Mouse (Mus musculus): Measurements from ENCODE around the gene Cd47.

DNA sequence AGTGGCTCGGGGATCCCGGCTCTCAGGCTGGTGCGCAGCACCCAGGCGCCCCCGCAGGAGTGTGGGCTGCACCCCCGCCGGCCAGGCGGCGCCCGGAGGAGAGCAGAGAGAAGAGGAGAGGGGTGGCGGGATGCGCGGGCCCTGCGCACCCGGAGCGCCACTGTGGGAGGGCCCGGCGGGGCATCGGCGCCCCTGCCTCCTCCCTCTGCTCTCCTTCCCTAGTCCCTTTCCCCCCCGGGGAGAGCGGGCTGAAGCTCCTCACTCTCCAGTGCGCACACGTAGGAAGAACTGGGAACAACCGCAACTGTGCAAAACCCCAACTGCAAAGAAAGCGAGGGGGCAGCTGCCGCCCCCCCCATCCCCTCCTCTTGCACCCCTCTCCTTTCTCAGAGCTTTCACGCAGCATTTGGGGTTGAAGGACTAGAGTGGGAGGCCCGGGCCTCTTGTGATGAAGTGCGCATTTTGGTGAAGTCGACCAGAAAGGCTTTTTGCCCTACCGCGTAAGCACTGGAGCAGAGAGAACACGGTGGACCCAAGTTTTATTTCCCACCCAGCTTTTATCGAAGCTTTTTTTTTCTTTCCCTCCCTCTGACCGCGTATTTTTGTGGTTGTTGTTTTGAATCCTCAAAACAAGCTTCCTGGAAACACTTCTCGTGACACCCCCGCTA lies 55.6 kb downstream of the Cd47 start:
- no peak for TF ChIP-seq CTCF (IDR thresholded peaks at IDR 0.05; ENCODE audit: borderline replicate concordance, control insufficient read depth, extremely low read depth, insufficient read depth, low read length, poor library complexity)
- no peak for TF ChIP-seq POLR2A (IDR thresholded peaks at IDR 0.05; ENCODE audit: control insufficient read depth, extremely low read depth, insufficient read depth, low read length, poor library complexity)

Measured in thymus, adult 2 months (tissue).